Mouse (Mus musculus) liver, adult 2 months (tissue): ENCODE measurements around the gene Sec14l1. TPM values are rescaled to one million over a fixed set of nuclear protein-coding genes. Genes with fewer than 3 reads are reported as not detected.

Experiments used
- DNase-seq: peaks from one replicate; pipeline ENCODE4 v3.0.0-alpha.2; 2011; ENCODE audit warnings: low read depth, low spot score; ENCODE audit errors: extremely low read depth
- H3K27ac ChIP-seq: fragments of 200-500 bp; replicated peaks from 2 replicates; pipeline ENCODE4 v1.5.1; 2012; ENCODE audit warnings: low read depth, mild to moderate bottlenecking, control low read depth, inconsistent platforms, low read length; ENCODE audit not compliant: insufficient read depth
- H3K27me3 ChIP-seq: fragments of 200-500 bp; 2 replicates; pipeline ENCODE4 v1.6.1; 2012; ENCODE audit warnings: mild to moderate bottlenecking, moderate library complexity, low read length, inconsistent platforms; ENCODE audit not compliant: control insufficient read depth, insufficient read depth
- H3K36me3 ChIP-seq: fragments of 200-500 bp; 2 replicates; pipeline ENCODE4 v1.6.1; 2012; ENCODE audit warnings: low read length, inconsistent platforms; ENCODE audit not compliant: control insufficient read depth, insufficient read depth
- H3K4me1 ChIP-seq: fragments of 200-500 bp; 2 replicates; pipeline ENCODE4 v1.6.1; 2011; ENCODE audit warnings: low read length; ENCODE audit not compliant: control insufficient read depth, insufficient read depth
- H3K4me3 ChIP-seq: fragments of 200-500 bp; 2 replicates; pipeline ENCODE4 v1.5.1; 2011; ENCODE audit warnings: low read depth, mild to moderate bottlenecking, control low read depth, low read length, moderate library complexity; ENCODE audit not compliant: insufficient read depth
- H3K79me2 ChIP-seq: fragments of 200-500 bp; 2 replicates; pipeline ENCODE4 v1.6.1; 2012; ENCODE audit warnings: inconsistent platforms, mild to moderate bottlenecking, low read length, moderate library complexity; ENCODE audit not compliant: control insufficient read depth, insufficient read depth
- H3K9ac ChIP-seq: fragments of 200-500 bp; 2 replicates; pipeline ENCODE4 v1.6.1; 2012; ENCODE audit warnings: low read depth, mild to moderate bottlenecking, control low read depth, inconsistent platforms, low read length
- CTCF ChIP-seq: fragments of 200-500 bp; IDR thresholded peaks from 2 replicates; pipeline ENCODE4 v1.5.1; 2011; ENCODE audit warnings: low read depth, low read length, control low read depth
- POLR2A ChIP-seq: fragments of 200-500 bp; IDR thresholded peaks from 2 replicates; pipeline ENCODE4 v1.6.1; 2011; ENCODE audit warnings: low read length, control low read depth; ENCODE audit not compliant: insufficient read depth; ENCODE audit errors: extremely low read depth
- WGBS: fragments of 180-500 bp; shearing (Covaris S2); methylation state at CpG from one replicate; pipeline ENCODE4 v1.1.7; 2018; 5-methylcytosine and 5-hydroxymethylcytosine counted together
- polyA plus RNA-seq: library from polyadenylated mRNA; depleted of rRNA; stranded (reverse); fragments of >200 nt; gene quantifications from 2 replicates; pipeline ENCODE4 v1.2.3, GENCODE M21; 2012
- total RNA-seq: library from RNA; depleted of rRNA; stranded (reverse); fragments of >200 nt; gene quantifications from 2 replicates; pipeline ENCODE4 v1.2.3, GENCODE M21; 2014

The Sec14l1 gene
- total and polyA plus RNA-seq, 2 experiments: 4.6 to 8.2 TPM

GRCm38 (mm10) chr11:117115346-117116219, 615 bp downstream of the Sec14l1 start:
- peaks cover 8% of the 10 kb centered on the region; the same call in 1 of the 2 replicates for H3K79me2 ChIP-seq
- no peak for DNase-seq
- no peaks in the 10 kb centered on the region for H3K36me3 ChIP-seq
- WGBS: under 1% methylated on average over 53 of the region's 54 CpGs
- H3K9ac ChIP-seq: peak overlapping the region; percentile 88
- no peaks in the 10 kb centered on the region for H3K27me3 ChIP-seq
- H3K4me1 ChIP-seq: peaks cover 6% of the 10 kb centered on the region; the same call in 1 of the 2 replicates
- H3K27ac ChIP-seq: peak overlapping the region; percentile 65
- no peak for TF ChIP-seq CTCF
- no peak for TF ChIP-seq POLR2A
- peak overlapping the region; percentile 82 for H3K4me3 ChIP-seq

GRCm38 (mm10) chr11:117116350-117117303, 1.7 kb downstream of the Sec14l1 start:
- no peak for DNase-seq
- H3K79me2 ChIP-seq: peaks cover 18% of the 10 kb centered on the region; the same call in 1 of the 2 replicates
- WGBS: 72% methylated on average over 18 of the region's 18 CpGs

GRCm38 (mm10) chr11:117117321-117117720, 2.4 kb downstream of the Sec14l1 start:
- Histone ChIP-seq H3K4me3 (peak overlapping the region; percentile 16; the same call in 1 of the 2 replicates), H3K9ac (peak overlapping the region; percentile 18; the same call in 1 of the 2 replicates)

More at GRCm38 (mm10) chr11:117116350-117117303, 1.7 kb downstream of the Sec14l1 start:
- Histone ChIP-seq H3K4me3 (no peak overlapping the region; the same call in 1 of the 2 replicates), H3K36me3 (no peaks in the 10 kb centered on the region), H3K27me3 (no peaks in the 10 kb centered on the region), H3K4me1 (peaks cover 8% of the 10 kb centered on the region; the same call in 1 of the 2 replicates), H3K27ac (peak overlapping the region; percentile 35), H3K9ac (peak overlapping the region; percentile 46)
- TF ChIP-seq CTCF: no peak

GRCm38 (mm10) chr11:117117791-117118190, 2.8 kb downstream of the Sec14l1 start:
- H3K4me3 ChIP-seq: no peak overlapping the region
- no peak overlapping the region for H3K9ac ChIP-seq
- 75% methylated on average over 7 of the region's 7 CpGs for WGBS
- TF ChIP-seq CTCF (no peak), POLR2A (no peak)
- DNase-seq: no peak
- no peak overlapping the region for H3K27ac ChIP-seq
- peaks cover 8% of the 10 kb centered on the region; the same call in 1 of the 2 replicates for H3K4me1 ChIP-seq
- no peaks in the 10 kb centered on the region for H3K36me3 ChIP-seq
- H3K79me2 ChIP-seq: peaks cover 30% of the 10 kb centered on the region; the same call in 1 of the 2 replicates
- H3K27me3 ChIP-seq: no peaks in the 10 kb centered on the region

More at GRCm38 (mm10) chr11:117117321-117117720, 2.4 kb downstream of the Sec14l1 start:
- WGBS: 72% methylated on average over 18 of the region's 18 CpGs
- DNase-seq: no peak
- H3K27me3 ChIP-seq: no peaks in the 10 kb centered on the region
- no peaks in the 10 kb centered on the region for H3K36me3 ChIP-seq
- peaks cover 25% of the 10 kb centered on the region; the same call in 1 of the 2 replicates for H3K79me2 ChIP-seq
- TF ChIP-seq CTCF (no peak), POLR2A (no peak)
- H3K27ac ChIP-seq: peak overlapping the region; percentile 29; the same call in 1 of the 2 replicates
- peaks cover 8% of the 10 kb centered on the region; the same call in 1 of the 2 replicates for H3K4me1 ChIP-seq

- H3K4me3 ChIP-seq: no peak overlapping the region
- WGBS: 80% methylated on average over 4 of the region's 4 CpGs
- peaks cover 8% of the 10 kb centered on the region; the same call in 1 of the 2 replicates for H3K4me1 ChIP-seq
- DNase-seq: no peak
- peaks cover 30% of the 10 kb centered on the region; the same call in 1 of the 2 replicates for H3K79me2 ChIP-seq
- no peaks in the 10 kb centered on the region for H3K36me3 ChIP-seq
- TF ChIP-seq CTCF: no peak
- TF ChIP-seq POLR2A: no peak
- no peak overlapping the region for H3K27ac ChIP-seq
- H3K9ac ChIP-seq: no peak overlapping the region; the same call in 1 of the 2 replicates
- no peaks in the 10 kb centered on the region for H3K27me3 ChIP-seq
Observed at GRCm38 (mm10) chr11:117118248-117118647, 3.3 kb downstream of the Sec14l1 start.
